Comparison of ENCODE assay signal across 20 mouse cellular contexts in genomic region chr1:45894168-45894912, GRCm38 (mm10). TPM values are rescaled to one million over a fixed set of nuclear protein-coding genes. Genes with fewer than 3 reads are reported as not detected.
DNase-seq lines count a peak whose midpoint lies in the region; ATAC-seq and TF ChIP-seq lines count a peak whose summit lies in the region.
"Had no signal": no experiment of that assay in that cellular context is flagged by ENCODE, and none has a peak within 500 bp of the region (broad histone marks: within the 10 kb centered on the region; RNA-seq: fewer than 3 reads in every experiment).

No protein-coding gene starts in this region.

- intact Hi-C loops in gastrocnemius, adult 2 months (cut with DNase I), result no loop called here

- 0 out of 2 replicates have a peak, but pooled peaks have one; percentile 29 for ATAC-seq in megakaryocyte progenitor cell, adult 5-6 weeks (replicated peaks; ENCODE audit: poor library complexity)
- ATAC-seq: CD4-positive, CD25-positive, alpha-beta regulatory T cell, adult 4 months; forebrain, embryonic 14.5 days had no signal

- no peak overlapping the region for H3K4me3 ChIP-seq in gastrocnemius, adult 2 months
- H3K4me3 ChIP-seq: liver, embryonic 15.5 days; neural tube, embryonic 12.5 days had no signal

- peak overlapping the region; percentile 4; the same call in 1 of the 2 replicates for H3K27ac ChIP-seq in gastrocnemius, adult 2 months
- H3K27ac ChIP-seq: liver, embryonic 15.5 days; neural tube, embryonic 12.5 days had no signal

- DNase-seq in gastrocnemius, adult 2 months, result peak; percentile 29
- DNase-seq in gastrocnemius, adult 18-20 months (ENCODE audit: low spot score), result no peak
- peak; percentile 3 for DNase-seq in lung, postnatal 36 days
- no peak for DNase-seq in lung, postnatal 10 days
- peak; percentile 23 for DNase-seq in heart, postnatal 4 days
- no peak for DNase-seq in cerebellum, postnatal 25 days
- DNase-seq in ovary, postnatal 10 days (ENCODE audit: low spot score), result no peak
- DNase-seq: cerebellum, postnatal 36 days; kidney, postnatal 4 days; right cerebral cortex, postnatal 25 days; thymus, postnatal 36 days had no signal

- TF ChIP-seq CTCF in gastrocnemius, adult 2 months (IDR thresholded peaks at IDR 0.05), result no peak

RNA-seq across cellular contexts. Expression of gene Gm5269, which starts 4.3 kb away (rescaled TPM):
- not detected for total RNA-seq in gastrocnemius, adult 2 months (2021)
- not detected for total RNA-seq in gastrocnemius, adult 18-20 months (2021)
- total RNA-seq in heart, postnatal 4 days (2021), result not detected
- not detected in 2 replicates for total RNA-seq in megakaryocyte progenitor cell, adult 5-6 weeks (2015)
- not detected in 2 replicates for total RNA-seq in megakaryocyte progenitor cell, adult 5-6 weeks (2017)
- total RNA-seq: G1E; layer of hippocampus, postnatal 10 days; left cerebral cortex, postnatal 36 days; monocyte, adult 5-6 weeks had no signal

RNA-seq across cellular contexts. Expression of gene Slc40a1, which starts 32.0 kb away (rescaled TPM):
- total RNA-seq in gastrocnemius, adult 2 months (2021), result 10 to 100 TPM; 21.3 to 26.3 TPM
- 10 to 100 TPM; 19.8 to 31.5 TPM for total RNA-seq in gastrocnemius, adult 18-20 months (2021)
- 10 to 100 TPM; 12.9 to 14.0 TPM for total RNA-seq in heart, postnatal 4 days (2021)
- total RNA-seq in megakaryocyte progenitor cell, adult 5-6 weeks (2015), result 26.6 and 38.3 TPM in 2 replicates
- 25.5 and 38.6 TPM in 2 replicates for total RNA-seq in megakaryocyte progenitor cell, adult 5-6 weeks (2017)

Comparison
In these comparisons a context has a peak if more than half of its experiments do, and no peak if none do; other contexts are left out.
1. DNase-seq: peak in gastrocnemius, adult 2 months (single experiment), lung, postnatal 36 days (single experiment) and heart, postnatal 4 days (single experiment); none in gastrocnemius, adult 18-20 months (single experiment), lung, postnatal 10 days (single experiment), cerebellum, postnatal 25 days (0 of 2) and ovary, postnatal 10 days (single experiment).